Mouse (Mus musculus) embryonic fibroblast, embryonic 13.5 days (primary cell): ENCODE results near the gene Rapgef2. TPM values are rescaled to one million over a fixed set of nuclear protein-coding genes. Genes with fewer than 3 reads are reported as not detected.

Source experiments
- H3K27ac ChIP-seq: 2 replicates; pipeline ENCODE4 v1.5.1; 2012; ENCODE audit warnings: low read length, control low read depth, inconsistent platforms; ENCODE audit not compliant: insufficient read depth
- H3K4me1 ChIP-seq: 2 replicates; pipeline ENCODE4 v1.6.1; 2011; ENCODE audit warnings: low read length; ENCODE audit not compliant: control insufficient read depth, insufficient read depth
- H3K4me3 ChIP-seq: 2 replicates; pipeline ENCODE4 v1.5.1; 2011; ENCODE audit warnings: mild to moderate bottlenecking, control low read depth, low read length; ENCODE audit not compliant: insufficient read depth
- CTCF ChIP-seq: IDR thresholded peaks from 2 replicates; pipeline ENCODE4 v1.5.1; 2011; ENCODE audit warnings: mild to moderate bottlenecking, control low read depth, low read length, moderate library complexity, borderline replicate concordance; ENCODE audit not compliant: insufficient read depth
- POLR2A ChIP-seq: IDR thresholded peaks from 2 replicates; pipeline ENCODE4 v1.6.1; 2011; ENCODE audit warnings: low read depth, mild to moderate bottlenecking, control low read depth, low read length, moderate library complexity
- polyA plus RNA-seq: library from polyadenylated mRNA; stranded (reverse); fragments of >200 nt; gene quantifications from 2 replicates; pipeline ENCODE4 v1.2.4, GENCODE M21; 2011; ENCODE audit warnings: low read depth; ENCODE audit not compliant: missing spikeins, insufficient read length

Rapgef2 gene
- polyA plus RNA-seq, 1 experiment, result 21.7 TPM

GRCm38 (mm10) chr3:79253416-79253815 is 32.9 kb downstream of the Rapgef2 start:
- Histone ChIP-seq H3K4me1 (peaks cover 7% of the 10 kb centered on the region), H3K4me3 (no peak overlapping the region), H3K27ac (no peak overlapping the region)
- TF ChIP-seq CTCF (no peak), POLR2A (no peak)

- Histone ChIP-seq H3K4me1 (peaks cover 7% of the 10 kb centered on the region), H3K4me3 (no peak overlapping the region), H3K27ac (no peak overlapping the region)
- TF ChIP-seq CTCF (no peak), POLR2A (no peak)
These were observed 33.4 kb downstream of the Rapgef2 start for GRCm38 (mm10) chr3:79252921-79253394.

GRCm38 (mm10) chr3:79249955-79250354 is 36.4 kb downstream of the Rapgef2 start:
- H3K27ac ChIP-seq, result no peak overlapping the region; the same call in 1 of the 2 replicates
- no peak for TF ChIP-seq CTCF
- no peak for TF ChIP-seq POLR2A
- peaks cover 3% of the 10 kb centered on the region; the same call in 1 of the 2 replicates for H3K4me1 ChIP-seq
- no peak overlapping the region for H3K4me3 ChIP-seq

- Histone ChIP-seq H3K4me1 (peaks cover 3% of the 10 kb centered on the region; the same call in 1 of the 2 replicates), H3K4me3 (no peak overlapping the region), H3K27ac (no peak overlapping the region)
- TF ChIP-seq CTCF, result no peak
- no peak for TF ChIP-seq POLR2A
These were observed 37.6 kb downstream of the Rapgef2 start for GRCm38 (mm10) chr3:79248659-79249235.

- TF ChIP-seq POLR2A, result no peak
- no peak for TF ChIP-seq CTCF
- Histone ChIP-seq H3K4me1 (peaks cover 6% of the 10 kb centered on the region), H3K27ac (no peak overlapping the region), H3K4me3 (no peak overlapping the region)
These were observed 38.1 kb downstream of the Rapgef2 start for GRCm38 (mm10) chr3:79248208-79248607.

GRCm38 (mm10) chr3:79244347-79244746 is 42.0 kb downstream of the Rapgef2 start:
- Histone ChIP-seq H3K4me1 (peaks cover 6% of the 10 kb centered on the region), H3K27ac (no peak overlapping the region), H3K4me3 (no peak overlapping the region)
- TF ChIP-seq POLR2A (no peak), CTCF (no peak)

- peaks cover 9% of the 10 kb centered on the region; the same call in 1 of the 2 replicates for H3K4me1 ChIP-seq
- H3K4me3 ChIP-seq, result no peak overlapping the region
- TF ChIP-seq POLR2A (no peak), CTCF (no peak)
- no peak overlapping the region for H3K27ac ChIP-seq
These were observed 43.2 kb downstream of the Rapgef2 start for GRCm38 (mm10) chr3:79242922-79243705.

- Histone ChIP-seq H3K27ac (no peak overlapping the region), H3K4me3 (no peak overlapping the region), H3K4me1 (peaks cover 11% of the 10 kb centered on the region; the same call in 1 of the 2 replicates)
- no peak for TF ChIP-seq POLR2A
These were observed 44.0 kb downstream of the Rapgef2 start for GRCm38 (mm10) chr3:79242298-79242697.

- peaks cover 16% of the 10 kb centered on the region for H3K4me1 ChIP-seq
- H3K4me3 ChIP-seq, result no peak overlapping the region
- TF ChIP-seq CTCF (no peak), POLR2A (no peak)
- no peak overlapping the region for H3K27ac ChIP-seq
These were observed 47.3 kb downstream of the Rapgef2 start for GRCm38 (mm10) chr3:79239066-79239462.

- no peak for TF ChIP-seq CTCF
- no peak for TF ChIP-seq POLR2A
- Histone ChIP-seq H3K27ac (no peak overlapping the region), H3K4me3 (no peak overlapping the region), H3K4me1 (peaks cover 19% of the 10 kb centered on the region)
These were observed 47.8 kb downstream of the Rapgef2 start for GRCm38 (mm10) chr3:79238456-79239065.
